Mouse (Mus musculus) adrenal gland, adult 10 weeks (tissue): ENCODE results near the gene Gjb1. TPM values are rescaled to one million over a fixed set of nuclear protein-coding genes. Genes with fewer than 3 reads are reported as not detected.

Experiments
- polyA plus RNA-seq: library from polyadenylated mRNA; stranded (reverse); fragments of 350-450 nt; fragmentation: Illumina TruSeq; extraction: RNeasy Lipid Tissue Mini Kit (QIAGEN cat#74804); gene quantifications from one replicate; pipeline ENCODE4 v1.2.3, GENCODE M21; 2014; ENCODE audit warnings: low read depth, low replicate concordance

Gene Gjb1
- polyA plus RNA-seq, result not detected

DNA sequence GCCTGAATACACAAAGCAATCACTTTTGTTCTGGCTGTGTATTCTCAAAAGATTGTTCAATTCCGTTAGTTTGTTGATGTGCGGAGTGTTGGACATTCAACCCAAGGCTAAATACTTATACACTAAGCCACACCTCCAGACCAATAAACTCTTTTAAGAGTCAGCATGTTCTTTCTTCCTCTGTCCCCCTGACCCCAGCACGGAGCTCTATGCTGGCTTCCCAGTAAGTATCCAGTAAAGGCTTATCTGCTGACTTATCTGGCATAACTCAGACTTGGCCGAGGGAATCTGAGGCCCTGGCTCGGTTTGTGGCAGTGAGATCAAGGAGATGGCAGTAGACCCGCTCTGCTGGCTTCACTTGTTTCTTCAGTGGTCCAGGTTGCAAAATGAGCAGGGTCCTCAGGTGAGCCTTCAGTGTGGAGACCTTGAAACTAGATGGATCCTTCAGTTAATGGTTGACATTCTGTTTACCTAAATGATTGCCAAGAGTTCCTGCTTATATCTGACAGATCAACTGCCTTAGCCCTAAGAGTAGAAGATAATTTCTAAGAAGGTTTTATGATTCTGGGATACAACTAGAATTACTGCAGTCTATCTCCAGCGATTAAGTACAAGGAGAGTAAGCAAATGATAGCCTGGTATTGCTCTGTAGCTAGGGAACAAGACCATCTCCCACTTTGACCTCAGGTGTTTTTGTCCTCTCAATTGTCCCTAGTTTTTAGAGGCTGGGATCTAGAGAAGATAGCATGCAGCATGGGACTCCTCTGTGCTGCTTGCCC, at the start of gene Gjb1:
Gjb1 (plus strand) TSS at position 189 of the 779 bp plus-strand sequence.

DNA sequence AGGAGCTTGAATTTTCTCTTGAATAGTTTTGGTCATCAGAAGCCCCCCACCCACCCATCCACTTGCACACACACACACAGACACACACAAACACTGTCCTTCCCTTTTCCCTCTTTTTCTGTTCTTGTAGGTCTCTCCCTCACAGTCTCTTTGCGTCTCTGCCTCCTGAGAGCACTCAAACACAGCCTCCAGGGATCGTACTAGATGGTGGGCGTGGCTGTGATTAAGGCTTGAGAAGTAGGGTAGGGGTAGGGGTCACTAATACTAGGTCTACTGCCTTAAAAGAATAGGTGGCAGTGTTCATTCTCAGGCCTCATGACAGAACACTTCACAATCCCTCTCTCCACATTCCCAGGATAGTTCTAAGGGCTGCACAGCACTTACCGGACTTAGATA, 44.5 kb downstream of the Gjb1 start, which contains the start of gene Zmym3:
Zmym3 (minus strand) TSS at position 150 of the 396 bp plus-strand sequence.

DNA sequence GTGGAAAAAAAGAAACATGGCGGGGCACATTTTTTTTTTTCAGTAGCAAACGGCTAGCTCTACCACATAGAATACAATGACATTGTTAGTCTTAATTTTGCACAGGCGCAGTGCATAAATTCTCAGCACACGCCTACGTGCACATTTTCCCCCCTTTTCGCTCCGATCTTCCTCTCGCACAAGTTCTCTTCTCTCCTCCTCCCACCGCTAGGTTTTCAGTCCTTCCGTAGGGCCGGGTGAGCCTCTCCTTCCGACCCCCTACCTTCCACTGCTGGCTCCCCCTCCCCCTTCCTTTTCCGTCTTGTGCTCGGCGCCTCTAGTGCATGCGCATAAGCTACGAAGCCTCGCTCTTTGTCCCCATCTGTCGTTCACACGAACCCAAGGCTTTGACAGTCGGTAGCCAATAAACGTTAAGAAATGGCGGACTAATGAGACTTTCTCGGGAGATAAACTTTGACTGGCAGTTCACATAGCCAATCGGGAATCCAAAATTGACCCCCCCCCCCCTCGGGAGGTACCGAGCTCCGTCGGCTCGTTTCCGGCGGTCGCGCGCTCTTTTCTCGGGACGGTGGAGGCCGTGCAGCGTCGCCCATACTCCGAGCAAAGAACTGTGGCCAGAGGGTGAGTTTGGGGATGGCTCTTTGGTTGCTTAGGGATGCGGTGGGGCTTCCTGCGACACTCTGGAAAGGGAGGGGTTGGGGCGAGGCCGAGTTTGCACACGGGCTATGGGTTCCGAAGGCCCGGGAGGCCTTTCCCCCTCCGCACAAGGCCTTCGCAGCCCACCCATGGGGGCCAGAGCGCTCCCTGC, 53.2 kb downstream of the Gjb1 start, which contains the start of gene Nono:
Nono (plus strand) TSS at position 177 of the 808 bp plus-strand sequence.

Other genes with a start within 250 kb of the Gjb1 start
- gene Snx12, start 153.8 kb upstream of the Gjb1 start, polyA plus RNA-seq, result 56.7 TPM
- gene Foxo4, start 121.8 kb upstream of the Gjb1 start, polyA plus RNA-seq, result 13.6 TPM
- not detected for gene Gm614, start 112.4 kb upstream of the Gjb1 start, polyA plus RNA-seq
- 15.6 TPM for gene Il2rg, start 108.1 kb upstream of the Gjb1 start, polyA plus RNA-seq
- not detected for gene Gm20489, start 107.4 kb upstream of the Gjb1 start, polyA plus RNA-seq
- gene Med12, start 102.3 kb upstream of the Gjb1 start, polyA plus RNA-seq, result 4.1 TPM
- 3.4 TPM for gene Nlgn3, start 77.2 kb upstream of the Gjb1 start, polyA plus RNA-seq
- gene Zmym3, start 44.5 kb downstream of the Gjb1 start, polyA plus RNA-seq, result 93.1 TPM
- gene Nono, start 52.9 kb downstream of the Gjb1 start, polyA plus RNA-seq, result 358 TPM
- gene Itgb1bp2, start 72.7 kb downstream of the Gjb1 start, polyA plus RNA-seq, result 0.47 TPM
- 81.5 TPM for gene Taf1, start 156.4 kb downstream of the Gjb1 start, polyA plus RNA-seq